Mouse (Mus musculus) intestine, embryonic 14.5 days (tissue): ENCODE results near the gene Myh9. TPM values are rescaled to one million over a fixed set of nuclear protein-coding genes. Genes with fewer than 3 reads are reported as not detected.
A peak's percentile ranks its signal among the peaks of the same experiment; 100 is the strongest.

Source experiments
- ATAC-seq: fragments of 200-750 bp; cut with Nextera tagmentation; replicated peaks from 2 replicates; pipeline ENCODE4 v1.8.0; 2017; ENCODE audit warnings: low read depth, moderate number of reproducible peaks, moderate TSS enrichment, moderate library complexity; ENCODE audit not compliant: low FRiP score, low TSS enrichment
- DNase-seq: peaks from one replicate; pipeline ENCODE4 v3.0.0-alpha.2; 2018; ENCODE audit warnings: low spot score
- H3K27ac ChIP-seq: fragments of 300-500 bp; sonication (generic); 2 replicates; pipeline ENCODE4 v1.5.1; 2014; ENCODE audit warnings: low read depth, mild to moderate bottlenecking, control low read depth
- H3K27me3 ChIP-seq: fragments of 300-500 bp; sonication (generic); replicated peaks from 2 replicates; pipeline ENCODE4 v1.6.1; 2014; ENCODE audit warnings: low read length, control low read depth; ENCODE audit not compliant: control insufficient read depth, insufficient read depth
- H3K36me3 ChIP-seq: fragments of 300-500 bp; sonication (generic); 2 replicates; pipeline ENCODE4 v1.6.1; 2014; ENCODE audit warnings: low read length, control low read depth; ENCODE audit not compliant: control insufficient read depth, insufficient read depth
- H3K4me1 ChIP-seq: fragments of 300-500 bp; sonication (generic); replicated peaks from 2 replicates; pipeline ENCODE4 v1.6.1; 2014; ENCODE audit warnings: low read length, control low read depth, mixed read lengths; ENCODE audit not compliant: control insufficient read depth, insufficient read depth
- H3K4me2 ChIP-seq: fragments of 300-500 bp; sonication (generic); 2 replicates; pipeline ENCODE4 v1.6.1; 2014; ENCODE audit warnings: low read length
- H3K4me3 ChIP-seq: fragments of 300-500 bp; sonication (generic); 2 replicates; pipeline ENCODE4 v1.5.1; 2014; ENCODE audit warnings: low read depth, low read length, control low read depth, mixed read lengths
- H3K9ac ChIP-seq: fragments of 300-500 bp; sonication (generic); 2 replicates; pipeline ENCODE4 v1.6.1; 2014; ENCODE audit warnings: mild to moderate bottlenecking, low read length
- H3K9me3 ChIP-seq: fragments of 300-500 bp; sonication (generic); 2 replicates; pipeline ENCODE4 v1.6.1; 2016; ENCODE audit warnings: low read length, control low read depth; ENCODE audit not compliant: control insufficient read depth
- WGBS: fragments of 180-500 bp; shearing (Covaris S2); extraction: QIAGEN DNeasy Blood & Tissue Kit; methylation state at CpG from one replicate; pipeline ENCODE4 v1.1.7; 2014; 5-methylcytosine and 5-hydroxymethylcytosine counted together
- polyA plus RNA-seq: library from polyadenylated mRNA; unstranded; fragments of >200 nt; fragmentation: Nextera tagmentation; extraction: Ambion mirVana; gene quantifications from 2 replicates; pipeline ENCODE4 v1.2.1, GENCODE M21; 2014

Gene Myh9
- polyA plus RNA-seq, 1 experiment from 2014 or later = 72.2 TPM

DNA sequence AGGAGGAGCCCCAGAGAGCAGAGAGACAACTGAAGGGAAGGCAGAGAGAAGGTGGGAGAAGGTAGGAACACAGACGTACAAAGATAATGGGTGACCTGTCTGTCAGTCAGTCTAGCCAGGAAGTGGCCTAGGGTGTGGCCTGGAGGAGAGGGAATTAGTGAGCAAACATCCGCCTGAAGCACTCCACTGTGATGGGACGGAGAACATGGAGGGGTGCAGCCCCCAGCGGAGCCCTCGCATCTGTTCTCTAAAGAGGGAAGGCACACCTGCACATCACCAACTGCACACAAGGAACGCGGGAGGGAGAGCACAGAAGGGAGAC is 34.8 kb downstream of the Myh9 start:
- H3K27me3 ChIP-seq = no peaks in the 10 kb centered on the region
- 67% methylated on average over 7 of the region's 7 CpGs for WGBS
- H3K4me2 ChIP-seq = no peak overlapping the region
- H3K36me3 ChIP-seq = peaks cover 88% of the 10 kb centered on the region
- H3K9ac ChIP-seq = no peak overlapping the region
- no peak for DNase-seq
- no peak for ATAC-seq
- H3K9me3 ChIP-seq = no peaks in the 10 kb centered on the region
- no peak overlapping the region for H3K27ac ChIP-seq
- H3K4me3 ChIP-seq = no peak overlapping the region
- 0 out of 2 replicates have a peak, but pooled peaks cover 3% of the 10 kb centered on the region for H3K4me1 ChIP-seq

DNA sequence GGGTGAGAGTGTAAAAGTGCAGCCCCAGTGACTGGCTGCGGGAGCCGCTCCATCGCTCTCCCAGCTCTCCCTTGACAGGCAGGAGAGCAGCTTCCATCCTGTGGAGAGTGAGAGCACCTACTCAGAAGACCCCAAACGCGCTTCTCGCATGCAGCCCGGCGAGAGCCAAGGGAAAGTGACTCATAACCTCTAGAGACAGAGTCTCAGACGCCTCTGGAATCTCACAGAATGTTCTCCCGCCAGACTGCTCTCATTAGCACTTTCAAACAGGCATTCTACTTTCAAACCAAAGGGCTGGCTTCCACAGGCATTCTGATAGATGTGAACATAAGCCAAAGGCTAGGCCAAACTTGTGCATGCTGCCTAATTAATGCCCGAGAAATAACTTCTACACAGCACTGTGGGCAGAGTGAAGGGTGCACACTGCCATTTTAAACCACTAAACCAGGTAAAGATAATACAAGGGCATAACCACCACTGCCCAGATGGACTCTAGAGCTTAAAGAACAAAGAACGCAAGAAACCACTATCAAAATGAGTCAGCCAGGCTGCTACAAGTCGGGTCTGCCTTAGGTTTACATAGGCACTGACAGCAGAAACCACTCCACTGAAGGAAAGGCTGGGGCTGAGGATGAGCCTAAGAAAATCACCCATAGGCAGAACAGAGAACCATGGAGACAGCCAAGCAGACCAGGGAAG is 35.3 kb downstream of the Myh9 start:
- Histone ChIP-seq H3K4me2 (no peak overlapping the region), H3K27ac (no peak overlapping the region)

DNA sequence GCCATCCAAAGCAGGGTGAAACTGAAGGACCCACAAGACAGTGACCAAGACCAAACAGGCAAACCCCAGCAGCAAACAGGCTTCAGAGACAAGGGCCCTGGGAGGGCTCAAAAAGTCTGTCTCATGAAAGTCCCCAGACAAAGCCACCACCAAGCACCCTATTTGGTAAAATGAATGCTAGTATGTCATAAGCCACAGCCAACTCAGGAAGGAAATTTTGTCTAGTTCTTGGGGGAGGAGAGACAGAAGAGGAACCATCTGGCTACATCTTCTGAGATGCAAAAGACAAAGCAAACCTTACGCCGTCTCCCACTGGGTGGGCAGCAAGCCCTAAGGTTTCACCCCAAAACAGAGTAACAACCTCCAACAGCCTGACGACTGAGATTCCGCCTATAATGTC is 36.3 kb downstream of the Myh9 start:
- H3K4me2 ChIP-seq = no peak overlapping the region
- ATAC-seq = no peak
- H3K9me3 ChIP-seq = no peaks in the 10 kb centered on the region
- H3K27me3 ChIP-seq = no peaks in the 10 kb centered on the region
- 92% methylated on average over 4 of the region's 4 CpGs for WGBS
- H3K36me3 ChIP-seq = peaks cover 86% of the 10 kb centered on the region
- no peak overlapping the region for H3K9ac ChIP-seq
- no peak overlapping the region for H3K4me3 ChIP-seq
- no peak for DNase-seq
- no peak overlapping the region for H3K27ac ChIP-seq
- peaks cover 15% of the 10 kb centered on the region for H3K4me1 ChIP-seq

More for the DNA sequence above, 35.3 kb downstream of the Myh9 start:
- no peak for DNase-seq
- no peaks in the 10 kb centered on the region for H3K27me3 ChIP-seq
- 0 out of 2 replicates have a peak, but pooled peaks cover 5% of the 10 kb centered on the region for H3K4me1 ChIP-seq
- H3K36me3 ChIP-seq = peaks cover 88% of the 10 kb centered on the region
- no peaks in the 10 kb centered on the region for H3K9me3 ChIP-seq
- WGBS = 77% methylated on average over 13 of the region's 13 CpGs
- H3K4me3 ChIP-seq = no peak overlapping the region
- no peak overlapping the region for H3K9ac ChIP-seq
- no peak for ATAC-seq

DNA sequence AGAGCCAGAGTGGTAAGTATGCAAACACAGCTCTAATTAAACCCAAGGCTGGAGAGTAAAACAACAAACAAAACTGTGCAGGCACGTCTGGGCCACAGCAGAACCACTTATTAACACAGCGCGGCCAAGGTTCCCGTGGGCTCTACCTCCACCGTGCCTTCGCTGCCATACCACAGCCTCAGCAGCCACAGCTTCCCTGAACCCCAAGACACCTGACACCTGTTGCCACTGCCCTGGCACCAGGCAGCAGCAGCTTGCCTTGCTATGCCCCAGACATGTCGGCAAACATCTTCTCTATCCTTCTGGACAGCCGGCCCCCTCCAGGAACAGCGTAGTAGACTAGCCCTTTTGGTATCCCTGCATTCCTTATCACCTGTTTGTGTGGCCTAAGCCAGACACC is 37.0 kb downstream of the Myh9 start:
- no peak for ATAC-seq
- no peaks in the 10 kb centered on the region for H3K27me3 ChIP-seq

DNA sequence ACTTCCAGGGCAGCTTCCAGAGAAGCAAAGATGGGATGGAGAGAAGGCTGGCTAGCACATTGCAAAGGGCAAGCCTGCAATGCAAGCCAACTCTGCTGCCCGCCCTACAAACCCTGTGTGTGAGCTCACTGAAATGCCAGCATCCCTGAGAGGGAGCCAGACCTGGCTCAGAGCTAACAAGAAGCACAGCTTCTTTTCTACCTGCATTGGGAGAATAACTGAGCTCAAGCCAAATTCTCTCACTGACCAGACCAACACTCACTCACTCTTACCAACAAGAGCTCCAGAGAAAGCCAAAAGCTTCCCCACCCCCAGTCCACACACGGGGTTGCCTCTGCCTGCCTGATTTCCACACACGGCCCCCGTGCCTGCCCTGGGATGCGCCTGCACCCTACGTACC is 37.5 kb downstream of the Myh9 start:
- ATAC-seq = no peak
- H3K4me1 ChIP-seq = peaks cover 24% of the 10 kb centered on the region
- no peak overlapping the region for H3K27ac ChIP-seq
- H3K4me2 ChIP-seq = no peak overlapping the region
- WGBS = 82% methylated on average over 6 of the region's 6 CpGs
- no peak overlapping the region for H3K9ac ChIP-seq
- H3K36me3 ChIP-seq = peaks cover 77% of the 10 kb centered on the region
- H3K4me3 ChIP-seq = no peak overlapping the region
- no peaks in the 10 kb centered on the region for H3K27me3 ChIP-seq
- DNase-seq = no peak
- H3K9me3 ChIP-seq = no peaks in the 10 kb centered on the region

More for the DNA sequence above, 37.0 kb downstream of the Myh9 start:
- Histone ChIP-seq H3K4me3 (no peak overlapping the region), H3K9me3 (no peaks in the 10 kb centered on the region), H3K36me3 (peaks cover 80% of the 10 kb centered on the region), H3K27ac (no peak overlapping the region), H3K4me2 (no peak overlapping the region), H3K4me1 (peaks cover 19% of the 10 kb centered on the region), H3K9ac (no peak overlapping the region)
- WGBS = 80% methylated on average over 9 of the region's 9 CpGs
- DNase-seq = no peak

DNA sequence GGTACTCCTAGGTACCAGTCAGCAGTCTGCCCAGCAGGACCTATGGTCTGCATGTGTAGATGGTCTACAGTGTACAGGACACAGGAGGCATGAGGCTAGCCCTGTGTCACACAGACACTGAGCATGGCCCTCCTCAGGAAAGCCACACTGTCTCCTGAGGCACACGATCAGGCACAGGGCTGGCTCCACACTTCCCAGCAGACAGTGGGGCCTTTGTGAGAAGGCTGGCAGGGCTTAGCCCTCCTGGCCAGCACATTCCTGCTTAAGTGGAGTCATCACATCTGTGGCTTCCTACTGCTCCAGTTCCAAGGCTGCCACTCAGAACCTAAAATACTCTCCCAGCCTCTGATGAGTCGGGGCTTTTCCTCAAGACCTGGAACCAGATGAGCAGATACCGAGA is 38.2 kb downstream of the Myh9 start:
- DNase-seq (no peak), ATAC-seq (no peak)
- peaks cover 31% of the 10 kb centered on the region for H3K4me1 ChIP-seq
- H3K27ac ChIP-seq = no peak overlapping the region
- WGBS = 80% methylated on average over 3 of the region's 3 CpGs
- H3K9me3 ChIP-seq = no peaks in the 10 kb centered on the region
- H3K9ac ChIP-seq = no peak overlapping the region
- H3K27me3 ChIP-seq = no peaks in the 10 kb centered on the region
- H3K4me3 ChIP-seq = no peak overlapping the region
- no peak overlapping the region for H3K4me2 ChIP-seq
- H3K36me3 ChIP-seq = peaks cover 70% of the 10 kb centered on the region

DNA sequence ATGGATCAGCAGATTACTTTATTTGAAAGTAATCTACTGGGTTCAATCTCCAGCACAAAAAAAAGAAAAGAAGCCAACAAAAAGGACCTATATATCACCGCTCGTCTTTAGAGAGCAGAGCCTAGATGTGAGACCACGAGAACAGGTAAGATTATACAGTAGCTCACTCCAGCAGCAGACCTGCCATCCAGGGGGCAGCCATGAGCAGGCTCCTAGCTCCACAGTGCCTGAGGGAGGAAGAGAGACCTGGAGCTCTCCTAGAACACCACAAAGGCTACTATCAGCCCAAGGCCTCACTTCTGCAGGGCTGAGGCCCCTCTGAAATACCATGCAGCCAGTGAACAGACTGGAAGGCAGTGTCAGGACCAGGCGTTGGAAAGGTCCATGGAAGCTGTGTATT is 39.0 kb downstream of the Myh9 start:
- Histone ChIP-seq H3K9ac (no peak overlapping the region), H3K36me3 (peaks cover 65% of the 10 kb centered on the region), H3K4me2 (no peak overlapping the region), H3K27ac (no peak overlapping the region), H3K27me3 (no peaks in the 10 kb centered on the region), H3K4me1 (peaks cover 38% of the 10 kb centered on the region), H3K9me3 (no peaks in the 10 kb centered on the region), H3K4me3 (no peak overlapping the region)
- DNase-seq (no peak), ATAC-seq (no peak)
- WGBS = 75% methylated on average over 4 of the region's 4 CpGs

DNA sequence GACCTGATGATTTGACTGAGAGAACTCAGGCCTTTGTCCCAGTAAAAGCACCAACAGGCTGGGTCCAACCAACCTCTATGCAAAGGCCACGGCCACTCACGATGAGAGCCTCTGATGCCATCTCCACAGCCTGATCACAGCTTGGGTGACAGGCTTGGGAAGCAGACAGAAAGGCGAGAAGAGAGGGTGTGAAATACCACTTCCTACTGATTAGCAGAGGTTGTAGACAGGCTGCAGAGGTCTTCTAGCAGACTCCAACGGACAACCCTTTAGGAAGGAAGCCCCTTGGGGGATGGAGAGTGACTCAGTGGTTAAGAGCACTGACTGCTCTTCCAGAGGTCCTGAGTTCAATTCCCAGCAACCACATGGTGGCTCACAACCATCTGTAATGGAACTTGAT is 40.8 kb downstream of the Myh9 start:
- Histone ChIP-seq H3K4me1 (peaks cover 45% of the 10 kb centered on the region), H3K9ac (no peak overlapping the region), H3K4me3 (no peak overlapping the region), H3K27ac (peak overlapping the region; percentile 96), H3K9me3 (no peaks in the 10 kb centered on the region), H3K36me3 (peaks cover 63% of the 10 kb centered on the region), H3K4me2 (no peak overlapping the region), H3K27me3 (no peaks in the 10 kb centered on the region)
- WGBS = 60% methylated on average over 4 of the region's 4 CpGs
- no peak for ATAC-seq
- DNase-seq = no peak

DNA sequence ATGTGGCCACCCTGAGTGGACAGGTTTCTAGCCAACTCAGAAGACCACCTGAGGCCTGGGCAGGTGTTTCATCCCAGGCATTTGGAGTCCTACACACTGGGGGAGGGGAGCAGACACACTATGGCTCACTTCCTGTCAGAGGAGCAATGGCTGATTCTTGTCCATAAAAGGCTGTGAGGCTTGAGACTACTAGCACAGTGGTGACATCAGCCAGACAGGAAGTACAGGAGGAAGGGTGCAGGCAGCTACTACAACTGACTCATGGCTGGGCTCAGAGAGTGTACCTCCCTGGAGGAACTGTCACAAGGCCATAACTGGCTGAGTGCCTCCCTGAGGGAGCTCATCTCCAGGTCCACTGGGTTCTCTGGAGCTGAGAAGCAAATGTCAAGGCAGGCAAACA is 41.5 kb downstream of the Myh9 start:
- 0 out of 2 replicates have a peak, but pooled peaks have one; percentile 16 for ATAC-seq
- no peaks in the 10 kb centered on the region for H3K9me3 ChIP-seq
- no peak overlapping the region for H3K9ac ChIP-seq
- no peak for DNase-seq
- no peak overlapping the region for H3K4me3 ChIP-seq
- H3K27me3 ChIP-seq = no peaks in the 10 kb centered on the region
- H3K36me3 ChIP-seq = peaks cover 64% of the 10 kb centered on the region
- H3K4me1 ChIP-seq = peaks cover 45% of the 10 kb centered on the region
- H3K4me2 ChIP-seq = no peak overlapping the region
- H3K27ac ChIP-seq = peak overlapping the region; percentile 96
